Mouse (Mus musculus) intestine, embryonic 15.5 days (tissue): ENCODE measurements around the gene Artn. TPM values are rescaled to one million over a fixed set of nuclear protein-coding genes. Genes with fewer than 3 reads are reported as not detected.

Source experiments
- ATAC-seq: fragments of 200-750 bp; cut with Nextera tagmentation; 2 replicates; pipeline ENCODE4 v1.8.0; 2017; ENCODE audit warnings: moderate TSS enrichment, moderate library complexity
- H3K27ac ChIP-seq: fragments of 300-500 bp; sonication (generic); 2 replicates; pipeline ENCODE4 v1.5.1; 2015; ENCODE audit warnings: mild to moderate bottlenecking, inconsistent platforms
- H3K27me3 ChIP-seq: fragments of 300-500 bp; sonication (generic); replicated peaks from 2 replicates; pipeline ENCODE4 v1.6.1; 2015; ENCODE audit warnings: inconsistent platforms
- H3K36me3 ChIP-seq: fragments of 300-500 bp; sonication (generic); 2 replicates; pipeline ENCODE4 v1.6.1; 2015; ENCODE audit warnings: inconsistent platforms
- H3K4me1 ChIP-seq: fragments of 300-500 bp; sonication (generic); replicated peaks from 2 replicates; pipeline ENCODE4 v1.6.1; 2015; ENCODE audit warnings: inconsistent platforms
- H3K4me2 ChIP-seq: fragments of 300-500 bp; sonication (generic); replicated peaks from 2 replicates; pipeline ENCODE4 v1.6.1; 2015; ENCODE audit warnings: mild to moderate bottlenecking, inconsistent platforms
- H3K4me3 ChIP-seq: fragments of 300-500 bp; sonication (generic); replicated peaks from 2 replicates; pipeline ENCODE4 v1.5.1; 2015; ENCODE audit warnings: inconsistent platforms
- H3K9ac ChIP-seq: fragments of 300-500 bp; sonication (generic); 2 replicates; pipeline ENCODE4 v1.6.1; 2015; ENCODE audit warnings: inconsistent platforms
- H3K9me3 ChIP-seq: fragments of 300-500 bp; sonication (generic); 2 replicates; pipeline ENCODE4 v1.6.1; 2016; ENCODE audit warnings: inconsistent platforms
- WGBS: fragments of 180-500 bp; shearing (Covaris S2); methylation state at CpG from one replicate; pipeline ENCODE4 v1.1.7; 2015; 5-methylcytosine and 5-hydroxymethylcytosine counted together
- polyA plus RNA-seq: library from polyadenylated mRNA; unstranded; fragments of >200 nt; fragmentation: Nextera tagmentation; extraction: Ambion mirVana; gene quantifications from 2 replicates; pipeline ENCODE4 v1.2.1, GENCODE M21; 2015

Gene Artn
- polyA plus RNA-seq, 1 experiment from 2014 or later, result 6.3 TPM

- H3K36me3 ChIP-seq, result no peaks in the 10 kb centered on the region
- no peak for ATAC-seq
Measured at GRCm38 (mm10) chr4:117917847-117918246, 11.7 kb downstream of the Artn start.

DNA sequence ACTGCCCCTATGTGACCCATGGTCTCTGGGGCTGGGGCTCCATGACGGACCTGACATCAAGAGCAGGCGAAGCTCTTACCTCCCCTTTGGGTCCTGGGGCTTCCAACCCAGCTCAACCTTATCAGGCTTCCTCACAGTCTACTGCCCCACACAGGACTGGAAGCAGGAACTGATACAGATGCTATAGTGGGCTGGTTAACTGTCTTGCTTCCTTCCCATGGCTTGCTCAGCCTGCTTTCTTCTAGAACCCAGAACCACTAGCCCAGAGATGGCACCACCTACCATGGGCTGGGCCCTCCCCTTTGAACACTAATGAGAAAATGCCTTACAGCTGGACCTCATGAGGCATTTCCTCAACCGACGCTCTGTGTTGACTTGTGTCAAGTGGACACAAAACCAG is 12.2 kb downstream of the Artn start:
- ATAC-seq, result no peak
- Histone ChIP-seq H3K4me2 (no peak overlapping the region), H3K4me1 (peaks cover 23% of the 10 kb centered on the region), H3K4me3 (no peak overlapping the region), H3K27me3 (no peaks in the 10 kb centered on the region), H3K9ac (no peak overlapping the region), H3K27ac (no peak overlapping the region), H3K9me3 (no peaks in the 10 kb centered on the region), H3K36me3 (no peaks in the 10 kb centered on the region)
- 77% methylated on average over 4 of the region's 4 CpGs for WGBS

More at GRCm38 (mm10) chr4:117917847-117918246, 11.7 kb downstream of the Artn start:
- Histone ChIP-seq H3K27me3 (no peaks in the 10 kb centered on the region), H3K9ac (no peak overlapping the region), H3K27ac (peak overlapping the region; percentile 37; the same call in 1 of the 2 replicates), H3K4me1 (peaks cover 20% of the 10 kb centered on the region), H3K4me3 (no peak overlapping the region), H3K4me2 (no peak overlapping the region), H3K9me3 (no peaks in the 10 kb centered on the region)
- WGBS, result 89% methylated on average over 4 of the region's 4 CpGs

- Histone ChIP-seq H3K4me2 (0 out of 2 replicates have a peak overlapping the region, but pooled peaks have one; percentile 97), H3K4me3 (no peak overlapping the region), H3K9me3 (no peaks in the 10 kb centered on the region), H3K4me1 (peaks cover 23% of the 10 kb centered on the region), H3K9ac (no peak overlapping the region), H3K27ac (no peak overlapping the region), H3K27me3 (no peaks in the 10 kb centered on the region), H3K36me3 (peaks cover 4% of the 10 kb centered on the region; the same call in 1 of the 2 replicates)
- 66% methylated on average over 5 of the region's 5 CpGs for WGBS
- no peak for ATAC-seq
Measured at GRCm38 (mm10) chr4:117916386-117916785, 13.2 kb downstream of the Artn start.

- H3K27ac ChIP-seq, result peak overlapping the region; percentile 88; the same call in 1 of the 2 replicates
- H3K4me2 ChIP-seq, result peak overlapping the region; percentile 97
- peak overlapping the region; percentile 72 for H3K4me3 ChIP-seq
- H3K4me1 ChIP-seq, result peaks cover 23% of the 10 kb centered on the region
- H3K9ac ChIP-seq, result peak overlapping the region; percentile 71
- peaks cover 4% of the 10 kb centered on the region; the same call in 1 of the 2 replicates for H3K36me3 ChIP-seq
- 5% methylated on average over 19 of the region's 19 CpGs for WGBS
- ATAC-seq, result no peak
- no peaks in the 10 kb centered on the region for H3K27me3 ChIP-seq
- no peaks in the 10 kb centered on the region for H3K9me3 ChIP-seq
Measured at GRCm38 (mm10) chr4:117915489-117916105, 14.0 kb downstream of the Artn start.

DNA sequence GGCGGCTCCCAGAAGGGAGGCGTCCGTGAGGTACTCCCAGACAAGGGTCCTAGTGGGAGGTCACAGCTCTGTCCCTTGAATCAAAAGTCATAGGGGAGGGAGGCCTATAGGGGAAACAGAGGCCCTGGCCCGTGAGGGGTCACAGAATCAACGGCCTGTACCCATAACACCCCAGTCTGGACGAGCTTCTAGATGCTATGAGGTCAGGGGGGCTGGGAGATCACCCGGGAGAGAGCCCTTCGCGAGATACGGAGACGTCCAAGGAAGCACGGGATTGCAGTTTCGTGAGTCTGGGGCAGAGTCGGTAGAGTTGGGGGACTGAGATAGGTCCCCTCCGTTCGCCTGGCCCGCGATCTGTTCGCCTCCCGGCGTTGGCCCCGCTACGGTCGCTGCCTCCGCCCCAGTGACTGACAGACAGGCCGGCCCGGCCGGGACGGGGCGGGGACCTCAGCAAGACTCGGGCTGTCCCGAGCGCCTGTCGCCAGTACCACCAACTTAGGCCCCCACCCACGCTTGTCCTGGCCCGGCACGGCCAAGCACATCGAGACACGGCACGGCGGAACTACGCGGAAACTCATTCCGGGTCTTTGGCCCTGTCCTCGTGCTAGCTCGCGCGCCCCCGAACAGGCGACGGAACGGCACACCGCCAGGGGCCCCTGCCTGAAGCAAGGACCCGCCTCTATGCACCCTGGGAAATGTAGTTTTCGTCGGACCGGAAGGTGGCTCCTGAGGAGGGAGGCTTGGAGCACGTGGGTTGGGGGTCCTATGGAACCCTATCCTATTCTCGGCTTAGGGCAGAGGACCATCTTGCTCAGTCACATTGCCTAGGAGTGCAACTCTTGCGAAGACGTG is 14.7 kb downstream of the Artn start, which contains the start of gene Ipo13:
Ipo13 (minus strand) TSS at position 409 of the 852 bp plus-strand sequence.
- H3K27ac ChIP-seq, result peak within 1 kb of the TSS; percentile 88
- H3K4me1 ChIP-seq, result peaks cover 23% of the 10 kb centered on the region
- H3K9ac ChIP-seq, result peak within 1 kb of the TSS; percentile 71
- H3K36me3 ChIP-seq, result peaks cover 4% of the 10 kb centered on the region; the same call in 1 of the 2 replicates
- WGBS, result under 1% methylated on average over 61 of the region's 61 CpGs
- peak within 1 kb of the TSS; percentile 72 for H3K4me3 ChIP-seq
- H3K4me2 ChIP-seq, result peak within 1 kb of the TSS; percentile 97
- H3K9me3 ChIP-seq, result no peaks in the 10 kb centered on the region
- peak; percentile 96 for ATAC-seq
- no peaks in the 10 kb centered on the region for H3K27me3 ChIP-seq

GRCm38 (mm10) chr4:117914031-117914430 is 15.5 kb downstream of the Artn start:
- Histone ChIP-seq H3K4me3 (peak overlapping the region; percentile 72), H3K4me1 (peaks cover 27% of the 10 kb centered on the region), H3K27ac (no peak overlapping the region), H3K36me3 (peaks cover 5% of the 10 kb centered on the region; the same call in 1 of the 2 replicates), H3K4me2 (peak overlapping the region; percentile 97), H3K9ac (peak overlapping the region; percentile 71), H3K9me3 (no peaks in the 10 kb centered on the region), H3K27me3 (no peaks in the 10 kb centered on the region)
- WGBS, result 20% methylated on average over 8 of the region's 8 CpGs
- ATAC-seq, result no peak; the same call in 1 of the 2 replicates

DNA sequence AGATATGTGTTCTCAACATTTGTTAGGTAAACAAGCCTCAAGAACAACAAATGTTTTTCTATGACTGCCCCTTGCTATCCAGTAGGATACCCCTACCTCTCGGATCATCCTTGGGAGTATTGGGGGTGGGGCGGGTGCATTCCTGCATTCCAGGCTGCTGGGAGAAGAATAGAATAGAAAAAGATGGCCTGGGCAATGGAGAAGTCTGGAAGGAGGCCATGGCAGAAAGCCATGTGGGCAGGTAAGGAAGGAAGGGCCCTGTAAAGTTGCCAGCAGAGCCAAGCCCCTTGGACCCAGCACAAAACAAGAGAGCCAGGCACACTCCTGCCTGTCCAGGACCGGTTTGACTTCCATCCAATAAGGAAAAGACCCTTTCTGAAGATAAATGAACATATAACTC is 16.1 kb downstream of the Artn start:
- no peaks in the 10 kb centered on the region for H3K27me3 ChIP-seq
- peaks cover 26% of the 10 kb centered on the region for H3K4me1 ChIP-seq
- H3K4me3 ChIP-seq, result peak overlapping the region; percentile 72
- 0 out of 2 replicates have a peak overlapping the region, but pooled peaks have one; percentile 71 for H3K9ac ChIP-seq
- ATAC-seq, result no peak
- 53% methylated on average over 3 of the region's 3 CpGs for WGBS
- H3K27ac ChIP-seq, result no peak overlapping the region
- H3K4me2 ChIP-seq, result peak overlapping the region; percentile 97
- H3K9me3 ChIP-seq, result no peaks in the 10 kb centered on the region
- peaks cover 7% of the 10 kb centered on the region; the same call in 1 of the 2 replicates for H3K36me3 ChIP-seq

DNA sequence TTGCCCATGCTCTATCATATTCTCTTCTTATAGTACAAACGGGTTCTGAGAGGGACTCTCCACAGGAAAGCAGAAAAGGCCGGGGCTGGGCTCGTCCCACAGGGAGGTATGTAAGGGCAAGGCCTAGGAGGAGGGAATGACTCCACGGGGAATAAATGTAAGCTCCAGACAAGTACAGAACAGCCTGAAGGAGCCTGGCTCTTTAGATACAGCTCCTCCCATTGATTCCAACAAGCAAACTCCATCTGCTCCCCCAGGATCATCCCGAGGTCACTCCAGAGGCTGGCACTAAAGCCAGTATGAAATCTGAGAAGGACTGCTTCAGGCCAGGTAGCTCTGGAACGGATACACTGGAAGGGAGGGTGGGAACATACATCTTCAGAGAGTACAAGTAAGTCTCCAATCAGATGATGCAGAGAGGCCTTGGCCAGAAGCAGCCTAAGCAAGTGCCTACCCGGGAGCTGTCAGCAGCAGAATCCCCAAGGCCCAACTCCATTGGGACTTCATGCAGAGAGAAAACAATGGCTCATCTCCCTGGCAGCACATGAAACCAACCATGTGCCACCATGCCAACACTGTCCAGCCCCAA is 16.8 kb downstream of the Artn start:
- Histone ChIP-seq H3K27me3 (no peaks in the 10 kb centered on the region), H3K36me3 (peaks cover 7% of the 10 kb centered on the region; the same call in 1 of the 2 replicates), H3K9ac (no peak overlapping the region), H3K4me2 (peak overlapping the region; percentile 97), H3K9me3 (no peaks in the 10 kb centered on the region), H3K27ac (no peak overlapping the region), H3K4me3 (0 out of 2 replicates have a peak overlapping the region, but pooled peaks have one; percentile 72), H3K4me1 (peaks cover 26% of the 10 kb centered on the region)
- ATAC-seq, result no peak
- 51% methylated on average over 7 of the region's 7 CpGs for WGBS

GRCm38 (mm10) chr4:117912131-117912561 is 17.4 kb downstream of the Artn start:
- Histone ChIP-seq H3K4me1 (peaks cover 24% of the 10 kb centered on the region), H3K4me2 (peak overlapping the region; percentile 97; the same call in 1 of the 2 replicates)

GRCm38 (mm10) chr4:117908834-117909453 is 20.6 kb downstream of the Artn start:
- no peak overlapping the region for H3K4me3 ChIP-seq
- no peak overlapping the region for H3K4me2 ChIP-seq
- peaks cover 18% of the 10 kb centered on the region for H3K4me1 ChIP-seq
- no peaks in the 10 kb centered on the region for H3K9me3 ChIP-seq
- H3K27me3 ChIP-seq, result no peaks in the 10 kb centered on the region
- peaks cover 19% of the 10 kb centered on the region for H3K36me3 ChIP-seq
- WGBS, result 75% methylated on average over 8 of the region's 8 CpGs
- H3K27ac ChIP-seq, result no peak overlapping the region
- ATAC-seq, result no peak
- no peak overlapping the region for H3K9ac ChIP-seq

More at GRCm38 (mm10) chr4:117912131-117912561, 17.4 kb downstream of the Artn start:
- Histone ChIP-seq H3K27me3 (no peaks in the 10 kb centered on the region), H3K27ac (no peak overlapping the region), H3K9me3 (no peaks in the 10 kb centered on the region), H3K36me3 (peaks cover 7% of the 10 kb centered on the region; the same call in 1 of the 2 replicates), H3K9ac (no peak overlapping the region), H3K4me3 (no peak overlapping the region)
- WGBS, result 94% methylated on average over 13 of the region's 13 CpGs
- no peak for ATAC-seq

GRCm38 (mm10) chr4:117906196-117906595 is 23.4 kb downstream of the Artn start:
- no peak for ATAC-seq
- no peaks in the 10 kb centered on the region for H3K9me3 ChIP-seq
- H3K9ac ChIP-seq, result no peak overlapping the region
- H3K36me3 ChIP-seq, result peaks cover 31% of the 10 kb centered on the region
- WGBS, result 86% methylated on average over 3 of the region's 3 CpGs
- no peak overlapping the region for H3K4me2 ChIP-seq
- H3K4me3 ChIP-seq, result no peak overlapping the region
- no peak overlapping the region for H3K27ac ChIP-seq
- peaks cover 5% of the 10 kb centered on the region; the same call in 1 of the 2 replicates for H3K4me1 ChIP-seq
- no peaks in the 10 kb centered on the region for H3K27me3 ChIP-seq
